Mouse (Mus musculus) adipocyte (in vitro differentiated cells): ENCODE measurements at regions not wholly inside any gene's neighbourhood (a gene's known extent, or its start where the extent isn't known, plus 50 kb on each side); places are given as distances from the start of the nearest gene placed in this dataset.

Experiments used
- DNase-seq: peaks from one replicate; pipeline ENCODE4 v3.0.0-alpha.2; 2016; ENCODE audit warnings: low spot score

GRCm38 (mm10) chr12:68554292-68554691, 604.7 kb downstream of the Rps29 start:
- DNase-seq = no peak

DNA sequence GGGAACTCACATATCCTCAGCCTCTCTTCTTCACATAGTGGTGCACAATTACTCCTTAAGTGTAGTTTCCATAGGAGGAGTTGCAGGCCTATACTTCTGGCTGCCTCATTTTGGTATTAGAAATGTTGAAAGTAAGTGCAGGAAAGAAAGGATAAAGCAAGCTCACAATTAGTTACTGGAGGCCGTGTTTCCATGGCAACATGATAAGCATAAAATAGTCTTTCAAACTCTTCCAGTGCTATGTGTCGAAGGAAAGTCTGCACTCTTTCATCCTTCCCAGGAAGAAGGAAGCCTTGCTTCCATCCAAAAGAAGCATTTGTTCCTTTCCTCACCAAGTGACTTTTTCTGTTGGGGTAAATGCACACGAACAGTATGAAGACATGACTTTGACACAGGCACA, 617.2 kb downstream of the Rps29 start:
- no peak for DNase-seq

DNA sequence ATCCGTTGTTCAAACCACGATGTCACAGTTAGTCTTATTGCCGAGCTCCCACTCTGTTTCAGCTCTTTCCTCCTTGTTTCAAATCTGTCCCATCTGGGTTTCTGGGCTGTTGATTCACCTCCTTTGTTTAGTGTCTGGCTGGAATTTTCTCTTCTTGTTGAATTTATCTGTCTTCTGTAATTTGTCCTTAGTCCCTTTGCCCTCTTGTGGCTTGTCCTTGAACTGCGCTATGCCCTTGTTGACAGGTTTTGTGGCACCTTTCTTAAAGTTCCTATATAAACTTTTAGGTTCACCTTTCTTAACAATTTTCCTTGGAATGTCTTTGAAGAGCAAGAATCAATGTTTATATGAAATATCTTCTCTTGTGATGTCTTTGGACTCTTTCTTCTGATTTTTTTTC, 658.2 kb downstream of the Rps29 start:
- peak; percentile 65 for DNase-seq

DNA sequence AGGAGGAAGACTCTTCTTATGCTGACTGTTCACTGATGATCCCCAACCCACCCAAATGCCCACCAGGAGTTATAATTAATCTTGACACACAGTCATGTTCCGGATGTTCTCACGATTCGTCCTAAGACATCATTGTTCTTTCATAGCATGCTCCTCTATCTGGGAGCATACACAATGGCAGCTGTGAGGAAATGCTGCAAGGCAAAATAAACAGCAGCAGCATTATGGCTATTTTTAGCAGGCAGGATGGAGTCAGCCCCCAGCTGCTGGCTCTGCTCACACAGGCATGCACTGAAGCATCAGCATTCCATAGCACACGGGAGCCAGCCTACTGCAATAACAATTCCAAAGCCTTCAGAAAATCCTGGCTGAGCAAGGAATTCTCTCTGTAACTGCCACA, 696.0 kb downstream of the Rps29 start:
- peak; percentile 5 for DNase-seq

DNA sequence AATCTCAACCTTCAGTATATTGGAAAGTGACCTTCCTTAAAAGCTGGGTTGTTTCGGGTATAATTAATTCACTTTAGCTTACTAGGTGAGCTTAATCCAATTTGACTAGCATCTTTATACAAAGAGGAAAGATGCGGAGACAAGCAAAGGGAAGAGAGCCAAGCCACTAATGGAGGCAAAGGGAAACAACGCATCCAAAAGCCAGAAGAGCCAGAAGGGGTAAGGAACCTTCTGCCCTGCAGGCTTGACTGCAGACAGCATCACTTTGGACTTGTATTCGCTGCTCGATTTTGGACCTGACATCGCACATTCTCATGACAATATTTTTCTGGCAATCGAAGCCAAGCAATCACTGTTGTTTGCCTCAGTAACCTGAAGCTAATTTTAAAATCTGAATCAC, 700.8 kb downstream of the Rps29 start:
- no peak for DNase-seq

- no peak for DNase-seq
Observed at GRCm38 (mm10) chr12:68426601-68427000, 732.4 kb downstream of the Rps29 start.

- DNase-seq = no peak
Observed at GRCm38 (mm10) chr12:68425006-68425405, 734.0 kb downstream of the Rps29 start.
